Mouse (Mus musculus) CH12F3 (cell line): ENCODE data around the gene Ormdl3.
"Not testable (repeated sequence)": the region's sequence is repeated elsewhere in the genome, so short reads cannot be mapped to it uniquely, and the experiment has no call there.

Source experiments
- in situ Hi-C: fragments of 300-500 bp; cut with MboI; formaldehyde crosslinking; loops from 2 replicates; pipeline ENCODE4 v1.14.3; 2020; ENCODE audit warnings: low sequenced_read_pairs

The Ormdl3 gene

DNA sequence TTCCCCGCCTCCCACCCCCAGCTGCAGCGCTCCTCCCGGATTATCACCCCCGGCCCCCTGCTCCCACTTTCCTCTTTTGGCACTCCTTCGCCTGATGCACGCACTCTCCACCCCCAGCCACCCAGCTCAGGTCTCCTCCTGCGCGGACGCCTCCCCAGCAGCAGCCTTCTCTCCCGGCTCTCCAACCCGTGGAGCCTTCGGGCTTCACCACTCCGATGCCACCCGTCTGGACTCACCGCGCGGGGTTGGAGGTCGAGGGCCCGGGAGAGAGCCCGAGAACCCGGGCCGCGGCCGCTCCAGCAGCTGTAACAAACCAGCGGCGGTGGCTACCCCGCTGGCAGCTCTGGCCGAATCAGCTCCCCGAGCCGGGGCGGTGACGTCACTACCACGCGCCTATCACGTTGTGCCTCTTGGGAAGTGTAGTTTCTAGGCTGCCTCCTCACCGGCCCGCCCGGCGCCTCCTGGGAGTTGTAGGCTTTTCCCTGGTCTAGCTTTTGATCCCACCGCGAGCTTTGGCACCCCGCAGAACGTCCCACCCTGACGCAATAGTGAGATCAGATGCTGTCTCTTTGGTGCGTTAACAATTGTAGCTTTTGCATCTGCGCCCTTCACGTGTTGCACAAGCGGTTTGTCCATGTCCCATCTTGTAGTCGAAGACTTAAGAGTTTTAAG is at the start of gene Ormdl3:
TSS of gene Ormdl3 (minus strand) at position 477 of the 672 bp plus-strand sequence.
- in situ Hi-C loops: no loop called here

DNA sequence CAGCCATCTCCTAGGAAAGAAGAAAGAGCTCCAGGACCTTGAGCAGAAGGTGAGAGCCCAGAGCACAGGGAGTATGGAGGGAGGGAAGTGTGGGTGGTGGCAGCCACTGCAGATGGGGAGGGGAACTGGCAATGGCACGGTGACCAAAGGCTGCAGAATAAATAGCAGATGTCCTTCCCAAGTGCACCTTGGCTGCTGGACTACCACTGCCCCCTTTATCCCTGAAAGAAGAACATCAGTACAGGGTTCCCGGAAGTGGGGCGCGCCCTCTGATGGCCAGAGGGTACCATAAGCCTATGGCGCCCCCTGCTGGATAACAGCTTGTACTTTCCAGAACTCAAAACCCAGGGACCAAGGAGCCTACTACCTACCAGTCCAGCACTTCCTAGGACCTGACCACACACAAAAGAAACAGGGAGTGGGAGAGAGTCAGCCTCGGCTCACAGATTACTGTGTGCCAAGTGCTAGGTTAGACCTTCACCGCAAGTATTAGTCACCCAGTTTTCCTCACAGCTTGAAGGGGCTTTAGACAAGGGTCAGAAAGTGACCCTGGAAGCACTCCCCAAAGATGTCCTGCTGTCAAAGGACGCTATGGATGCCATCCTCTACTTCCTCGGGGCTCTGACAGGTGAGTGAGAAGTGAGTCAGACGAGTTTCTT is 48.3 kb upstream of the Ormdl3 start:
- in situ Hi-C loops: not testable (repeated sequence)

- in situ Hi-C loops: no loop called here
These were observed 43.5 kb upstream of the Ormdl3 start for GRCm38 (mm10) chr11:98630646-98631045.

DNA sequence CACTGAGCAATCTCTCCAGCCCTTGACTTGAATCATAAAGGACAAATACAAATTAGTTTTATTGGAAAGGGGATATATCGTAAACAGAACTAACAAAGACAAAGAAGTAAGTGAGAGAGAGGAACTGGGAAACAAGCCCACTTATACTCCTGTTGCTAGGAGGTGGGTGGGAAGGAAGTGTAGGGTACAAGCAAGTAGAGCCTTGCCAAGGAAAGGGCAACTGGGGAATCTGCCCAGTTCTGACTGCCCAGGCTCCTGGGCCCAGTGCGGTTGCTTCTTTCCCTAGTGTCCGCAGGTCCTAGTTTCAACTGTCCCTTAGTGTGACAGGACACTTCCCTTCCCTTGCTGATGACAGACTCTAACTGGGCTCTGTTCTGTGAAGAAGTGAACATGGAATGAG is 41.5 kb upstream of the Ormdl3 start:
- in situ Hi-C loops: no loop called here

DNA sequence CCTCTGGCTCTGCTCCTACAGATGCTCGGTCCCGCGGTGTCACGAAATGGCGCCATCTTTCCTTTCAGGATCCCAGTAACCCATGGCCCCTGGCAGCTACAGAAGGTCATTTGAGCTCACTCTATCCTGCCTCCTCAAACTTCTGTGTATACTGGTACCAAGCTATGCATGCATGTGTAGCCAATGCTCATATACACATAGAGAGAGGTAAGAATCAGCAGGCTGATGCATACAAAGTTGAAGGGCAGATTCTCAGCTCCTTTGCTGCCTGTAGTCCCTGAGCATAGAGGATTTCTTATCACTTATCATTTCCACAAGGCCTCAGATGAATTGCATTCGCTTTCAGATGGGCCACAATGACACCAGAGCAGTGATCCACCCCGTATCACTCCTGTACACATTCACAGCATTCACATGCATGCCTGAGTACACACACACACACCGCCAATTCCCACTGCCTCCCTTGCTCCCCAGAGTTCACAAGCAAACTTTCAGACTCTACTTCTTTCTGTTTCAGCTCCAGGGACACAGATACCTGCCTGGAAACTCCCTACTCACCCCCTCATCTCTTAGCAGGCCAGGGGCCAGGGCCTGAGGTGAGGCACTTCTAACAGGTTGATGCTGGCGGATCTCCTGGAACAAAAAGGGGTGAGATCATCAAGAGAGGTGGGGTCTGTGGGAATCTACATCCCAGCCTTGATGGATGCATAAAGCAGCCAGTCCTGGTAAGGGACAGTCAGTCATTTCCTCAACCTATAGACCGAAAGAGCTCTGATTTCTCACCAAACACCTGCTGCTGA is 38.6 kb upstream of the Ormdl3 start, which contains the start of the genes Gm12355 and Gsdma3:
TSS of gene Gm12355 (minus strand) at position 51 of the 800 bp plus-strand sequence.
TSS of gene Gsdma3 (plus strand) at position 750 of the 800 bp plus-strand sequence.
- in situ Hi-C loops: no loop called here

- in situ Hi-C loops: not testable (repeated sequence)
These were observed 37.2 kb upstream of the Ormdl3 start for GRCm38 (mm10) chr11:98624381-98624780.

GRCm38 (mm10) chr11:98623981-98624380 is 36.8 kb upstream of the Ormdl3 start:
- in situ Hi-C loops: not testable (repeated sequence)

- in situ Hi-C loops: no loop called here
These were observed 33.6 kb upstream of the Ormdl3 start for GRCm38 (mm10) chr11:98620791-98621190.

DNA sequence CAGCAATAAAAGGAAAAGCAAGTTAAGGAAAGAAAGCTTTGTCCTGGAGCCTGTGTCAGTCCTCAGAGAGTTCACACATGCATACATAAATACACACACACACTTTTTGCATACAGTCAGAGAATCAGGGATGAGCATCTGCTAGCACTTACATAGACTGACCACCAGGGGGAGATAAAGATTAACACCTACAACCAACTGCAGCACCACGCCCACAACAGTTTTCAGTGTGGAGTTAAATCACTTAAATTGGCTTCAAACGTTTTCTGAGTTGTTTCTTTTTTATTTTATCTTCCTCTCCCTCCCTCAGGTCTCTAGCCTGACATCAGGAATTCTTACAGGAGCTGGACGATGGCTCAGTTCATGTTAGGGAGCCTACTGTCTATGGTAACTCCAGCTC is 19.6 kb upstream of the Ormdl3 start:
- in situ Hi-C loops: no loop called here

DNA sequence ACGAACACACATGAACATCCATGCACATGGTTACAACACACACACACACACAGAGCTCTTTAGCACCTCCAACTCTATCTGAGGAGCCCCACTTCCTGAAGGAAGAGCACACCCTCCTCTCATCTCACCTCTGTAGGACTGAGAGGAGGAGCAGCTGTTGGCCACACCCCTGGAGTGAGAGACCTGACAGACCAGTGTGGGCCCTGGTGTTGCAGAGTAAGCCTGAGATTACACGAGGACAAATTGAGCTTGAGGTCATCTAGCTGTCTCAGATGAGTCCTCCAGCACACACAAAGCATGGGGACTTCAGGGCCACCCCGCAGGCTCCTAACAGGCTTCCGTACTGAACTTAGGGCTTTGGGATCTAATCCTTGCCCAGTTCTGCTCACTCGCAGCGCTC is 17.7 kb upstream of the Ormdl3 start:
- in situ Hi-C loops: not testable (repeated sequence)

DNA sequence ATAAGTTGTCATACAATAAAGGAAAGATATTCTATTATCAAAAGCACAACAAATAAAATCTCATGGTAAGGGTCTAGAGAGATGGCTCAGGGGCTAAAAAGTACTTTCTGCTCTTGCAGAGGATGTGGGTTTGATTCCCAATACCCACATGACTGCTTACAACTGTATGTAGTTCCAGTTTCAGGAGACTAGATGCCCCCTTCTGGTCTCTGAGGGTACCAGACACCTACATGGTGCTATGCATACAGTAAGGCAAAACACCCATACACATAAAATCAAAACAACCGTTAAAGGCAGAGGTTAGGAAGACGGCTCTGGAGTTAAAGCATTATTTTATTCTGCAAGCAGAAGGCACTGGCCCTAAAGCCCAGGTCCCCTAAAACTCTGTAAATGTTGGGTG is 16.8 kb upstream of the Ormdl3 start:
- in situ Hi-C loops: no loop called here

- in situ Hi-C loops: no loop called here
These were observed 15.0 kb upstream of the Ormdl3 start for GRCm38 (mm10) chr11:98602090-98602690.

- in situ Hi-C loops: no loop called here
These were observed 12.1 kb upstream of the Ormdl3 start for GRCm38 (mm10) chr11:98599291-98599690.

DNA sequence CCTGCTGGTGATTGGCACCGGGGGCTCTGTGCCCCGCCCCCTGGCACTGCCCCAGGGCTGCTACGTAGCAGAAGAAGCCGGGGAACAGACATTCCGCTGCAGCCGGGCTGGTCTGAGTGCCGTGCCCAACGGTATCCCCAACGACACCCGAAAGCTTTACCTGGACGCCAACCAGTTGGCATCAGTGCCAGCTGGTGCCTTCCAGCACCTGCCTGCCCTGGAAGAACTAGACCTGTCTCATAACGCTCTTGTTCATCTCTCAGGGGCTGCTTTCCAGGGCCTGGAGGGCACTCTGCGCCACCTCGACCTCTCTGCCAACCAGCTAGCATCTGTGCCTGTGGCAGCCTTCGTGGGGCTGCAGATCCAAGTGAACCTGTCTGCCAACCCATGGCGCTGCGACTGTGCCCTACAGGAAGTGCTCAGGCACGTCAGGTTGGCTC is 11.7 kb upstream of the Ormdl3 start:
- in situ Hi-C loops: no loop called here

DNA sequence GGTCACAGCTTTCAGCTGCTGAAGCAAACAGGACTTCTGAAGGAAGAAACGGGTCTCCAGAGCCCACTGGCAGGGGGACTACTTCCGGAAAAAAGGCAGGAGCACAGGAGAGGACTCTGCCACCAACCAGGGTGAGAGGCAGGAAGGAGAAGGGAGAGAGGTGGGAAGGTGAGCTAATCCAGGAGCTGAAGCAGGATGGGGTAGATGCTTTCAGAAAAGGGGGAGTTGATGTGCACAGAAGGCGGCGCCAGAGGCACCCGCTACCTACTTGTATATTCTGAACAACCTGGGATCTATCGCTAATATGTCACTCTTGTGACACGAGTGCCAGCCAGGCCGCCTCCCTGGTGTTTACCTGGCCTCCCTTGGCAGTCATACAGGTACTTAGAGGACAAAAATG is 10.8 kb upstream of the Ormdl3 start, which contains the start of gene Lrrc3c:
TSS of gene Lrrc3c (plus strand) at position 301 of the 400 bp plus-strand sequence.
- in situ Hi-C loops: no loop called here

GRCm38 (mm10) chr11:98597363-98597762 is 10.2 kb upstream of the Ormdl3 start:
- in situ Hi-C loops: no loop called here

GRCm38 (mm10) chr11:98595955-98596354 is 8.8 kb upstream of the Ormdl3 start:
- in situ Hi-C loops: no loop called here

- in situ Hi-C loops: no loop called here
These were observed 8.3 kb upstream of the Ormdl3 start for GRCm38 (mm10) chr11:98595473-98595872.

DNA sequence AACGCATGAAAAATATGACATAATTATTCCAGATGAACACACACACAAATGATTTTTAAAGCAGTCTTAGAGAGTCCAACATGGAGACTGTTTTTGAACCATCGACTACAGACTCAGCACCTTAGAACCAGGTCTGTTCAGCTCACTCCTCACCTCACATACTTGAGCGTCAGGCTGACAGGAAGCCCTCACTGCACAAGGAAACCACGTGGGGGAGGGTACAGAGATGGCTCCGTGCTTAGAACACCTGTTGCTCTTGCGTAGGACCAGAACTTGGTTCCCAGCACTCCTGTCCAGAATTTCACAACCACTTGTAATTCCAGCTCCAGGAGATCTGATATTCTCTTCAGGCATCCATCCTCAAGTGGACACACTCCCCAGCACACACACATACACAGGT is 7.9 kb upstream of the Ormdl3 start:
- in situ Hi-C loops: no loop called here

- in situ Hi-C loops: no loop called here
These were observed 3.6 kb upstream of the Ormdl3 start for GRCm38 (mm10) chr11:98590548-98591445.
